Mouse (Mus musculus) cerebellum, adult 2 months (tissue): ENCODE measurements around the gene Ankrd6.

Experiments
- CTCF ChIP-seq: fragments of 200-500 bp; IDR thresholded peaks from 2 replicates; pipeline ENCODE4 v1.5.1; 2011; ENCODE audit warnings: low read depth, mild to moderate bottlenecking, control low read depth, low read length, moderate library complexity, borderline replicate concordance; ENCODE audit not compliant: insufficient read depth
- POLR2A ChIP-seq: fragments of 200-500 bp; IDR thresholded peaks from 2 replicates; pipeline ENCODE4 v1.6.1; 2011; ENCODE audit warnings: low read length, control low read depth, borderline replicate concordance; ENCODE audit not compliant: insufficient read depth

- TF ChIP-seq POLR2A (no peak), CTCF (no peak)
These were observed 59.3 kb downstream of the Ankrd6 start for GRCm38 (mm10) chr4:32891341-32891740.
